Mouse (Mus musculus) cerebellum, postnatal 10 days (tissue): ENCODE results near the gene Zc3h4.

Experiments
- DNase-seq, 2 experiments: peaks; one replicate each; pipeline ENCODE4 v3.0.0; 2021; ENCODE audit warnings: mixed read lengths in 2 of 2

Zc3h4 gene

DNA sequence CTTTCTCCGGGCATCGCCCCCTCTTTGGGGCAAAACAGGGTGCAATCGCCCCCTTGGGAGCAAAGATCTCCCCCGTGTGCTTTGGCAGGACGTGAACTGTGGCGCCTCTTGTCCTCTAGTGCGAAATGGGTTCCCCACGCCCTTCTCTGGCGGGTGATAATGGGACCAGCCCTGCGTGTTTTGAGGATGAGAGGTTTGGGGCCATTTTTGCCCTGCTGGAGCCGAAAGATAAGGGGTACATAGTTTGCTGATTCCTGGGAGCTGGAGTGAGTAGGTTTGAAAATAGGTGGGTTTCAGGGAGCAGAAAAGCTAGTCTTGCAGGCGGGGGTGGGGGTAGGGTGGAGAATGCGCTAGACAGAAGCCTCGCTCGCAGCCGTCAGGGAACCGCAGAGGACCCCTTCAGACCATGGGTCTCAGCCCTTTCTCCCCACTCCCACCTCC, 1.3 kb downstream of the Zc3h4 start:
- DNase-seq = peak; percentile 67

DNA sequence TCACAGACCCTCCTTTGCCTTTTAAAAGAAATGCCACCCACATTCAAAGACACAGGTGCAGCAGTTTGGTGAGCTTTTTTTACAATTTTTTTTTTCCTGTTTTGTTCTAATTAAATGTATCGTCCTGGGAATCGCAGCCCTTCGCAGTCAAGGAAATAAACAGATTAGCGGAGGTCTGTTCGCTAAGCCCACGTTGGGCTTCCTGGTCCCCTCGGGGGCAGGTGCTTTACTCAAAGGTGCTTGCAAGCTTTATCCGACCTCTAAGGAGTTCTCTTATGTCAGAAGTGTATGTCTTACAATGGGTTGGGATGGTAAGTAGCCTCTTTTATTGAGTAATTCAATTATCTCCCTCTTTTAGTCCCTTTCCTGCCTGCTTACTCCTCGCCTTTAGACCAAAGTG, 1.7 kb downstream of the Zc3h4 start:
- DNase-seq = peak; percentile 40 to 59

GRCm38 (mm10) chr7:16402968-16403948, 2.5 kb downstream of the Zc3h4 start:
- DNase-seq = peak; percentile 29 to 41

DNA sequence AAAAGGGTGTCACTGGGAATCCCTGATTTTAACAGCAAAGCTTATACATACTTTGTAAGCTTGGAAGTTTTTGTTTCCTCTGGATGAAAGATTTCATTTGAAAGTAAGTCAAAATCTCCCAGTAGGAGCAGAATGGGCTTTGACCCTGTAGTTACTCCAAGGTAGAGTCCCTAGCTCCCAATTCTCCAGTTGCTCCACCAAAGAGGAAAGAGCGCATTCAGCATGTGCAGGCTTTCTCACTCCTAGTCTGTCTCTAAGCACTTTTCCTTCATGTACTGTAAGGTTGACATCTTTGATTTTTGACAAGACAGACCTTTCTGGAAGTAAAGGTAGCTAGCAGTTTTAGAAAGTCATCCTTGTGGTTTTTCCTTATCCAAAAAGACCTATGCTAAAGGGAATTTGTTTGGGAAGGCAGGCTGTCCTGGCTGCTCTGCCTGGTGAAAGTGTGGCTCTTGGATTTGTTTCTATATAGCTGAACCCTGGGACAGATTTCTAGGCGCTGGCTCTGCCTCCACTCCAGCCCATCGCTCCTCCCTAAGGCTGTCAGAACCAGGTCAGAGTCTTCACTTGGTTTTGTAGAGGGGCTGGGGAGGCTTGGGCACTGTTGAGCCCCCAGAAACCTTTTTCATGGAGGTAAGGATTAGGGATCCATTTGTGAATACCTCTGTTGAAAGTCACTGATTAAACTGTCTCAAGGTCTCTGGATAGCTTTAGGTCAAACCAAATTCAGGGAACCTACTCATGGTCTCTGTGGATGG, 3.8 kb downstream of the Zc3h4 start:
- no peak for DNase-seq

- DNase-seq = peak; percentile 34 to 41
These were observed 4.4 kb downstream of the Zc3h4 start for GRCm38 (mm10) chr7:16405073-16405455.

GRCm38 (mm10) chr7:16405516-16406351, 5.0 kb downstream of the Zc3h4 start:
- DNase-seq = peak; percentile 21 to 38

DNA sequence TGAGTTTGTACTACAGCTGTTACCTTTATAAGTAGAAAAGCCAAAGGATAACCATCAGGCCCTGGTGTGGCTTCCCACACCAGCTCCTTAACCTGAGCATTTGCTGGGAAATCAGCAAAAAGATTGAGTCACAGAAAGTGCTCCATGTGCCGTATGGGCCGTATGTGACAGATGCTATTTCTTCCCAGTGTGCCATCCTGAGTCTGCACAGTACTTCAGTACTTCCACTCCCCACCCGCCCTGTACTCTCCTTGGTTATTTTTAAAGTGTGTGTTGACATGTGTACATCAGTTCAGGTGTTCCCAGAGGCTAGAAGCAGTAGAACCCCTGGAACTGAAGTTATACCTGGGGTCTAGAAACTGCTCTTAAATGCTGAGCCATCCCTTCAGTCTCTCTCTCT, 6.3 kb downstream of the Zc3h4 start:
- no peak for DNase-seq

DNA sequence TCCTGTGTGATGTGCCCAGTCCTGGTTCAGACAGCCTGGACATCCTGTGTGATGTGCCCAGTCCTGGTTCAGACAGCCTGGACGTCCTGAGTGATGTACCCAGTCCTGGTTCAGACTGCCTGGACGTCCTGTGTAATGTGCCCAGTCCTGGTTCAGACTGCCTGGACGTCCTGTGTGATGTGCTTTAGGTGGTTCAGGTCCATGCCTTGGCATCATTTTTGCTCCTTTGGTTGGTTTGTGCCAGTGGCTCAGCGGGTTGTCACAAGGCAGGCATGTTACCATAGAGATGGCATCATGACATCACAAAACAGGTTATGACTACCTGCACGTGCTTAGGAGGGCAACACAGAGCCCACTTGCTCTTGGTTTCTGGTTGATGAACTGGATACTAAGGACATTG, 10.4 kb downstream of the Zc3h4 start:
- no peak for DNase-seq

- DNase-seq = no peak
These were observed 11.6 kb downstream of the Zc3h4 start for GRCm38 (mm10) chr7:16412220-16412896.

DNA sequence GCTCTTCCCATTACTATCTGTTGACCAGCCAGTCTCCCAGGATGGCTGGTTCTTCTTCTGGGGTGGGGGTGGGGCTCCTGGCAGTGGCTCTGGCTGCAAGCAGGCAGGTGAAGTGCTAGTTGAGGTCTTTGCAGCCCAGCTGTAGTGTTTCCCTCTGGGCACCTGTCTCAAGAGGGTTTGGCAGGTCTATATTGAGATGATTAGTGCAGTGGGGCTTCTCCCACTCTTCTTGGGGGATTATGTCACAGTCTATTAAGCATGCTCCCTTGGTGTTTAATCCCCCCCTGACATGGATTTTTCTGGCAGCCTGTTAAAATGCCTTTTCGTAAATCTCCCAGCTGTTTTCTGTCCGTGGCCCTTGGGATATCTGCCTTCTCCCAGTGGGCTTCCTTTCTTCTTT, 12.2 kb downstream of the Zc3h4 start:
- no peak for DNase-seq

DNA sequence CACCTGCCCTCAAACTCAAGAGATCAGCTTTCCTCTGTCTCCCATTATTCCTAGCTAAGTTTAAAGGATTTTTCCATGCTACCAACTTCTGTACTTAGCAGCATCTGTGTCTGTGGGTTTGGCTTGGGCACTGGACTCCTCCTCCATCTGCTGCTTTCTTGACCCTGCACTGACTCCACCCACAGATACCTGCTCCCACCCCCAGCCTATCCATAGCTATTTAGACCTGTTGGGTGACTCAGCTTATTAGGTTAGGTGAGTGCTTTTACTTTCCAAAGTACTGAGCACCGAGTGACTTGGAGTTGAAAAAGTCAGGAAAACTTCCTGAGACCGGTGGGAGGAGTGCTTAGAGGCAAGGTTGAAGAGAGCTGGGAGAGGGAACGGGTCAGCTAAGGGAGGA, 14.7 kb downstream of the Zc3h4 start:
- no peak for DNase-seq

DNA sequence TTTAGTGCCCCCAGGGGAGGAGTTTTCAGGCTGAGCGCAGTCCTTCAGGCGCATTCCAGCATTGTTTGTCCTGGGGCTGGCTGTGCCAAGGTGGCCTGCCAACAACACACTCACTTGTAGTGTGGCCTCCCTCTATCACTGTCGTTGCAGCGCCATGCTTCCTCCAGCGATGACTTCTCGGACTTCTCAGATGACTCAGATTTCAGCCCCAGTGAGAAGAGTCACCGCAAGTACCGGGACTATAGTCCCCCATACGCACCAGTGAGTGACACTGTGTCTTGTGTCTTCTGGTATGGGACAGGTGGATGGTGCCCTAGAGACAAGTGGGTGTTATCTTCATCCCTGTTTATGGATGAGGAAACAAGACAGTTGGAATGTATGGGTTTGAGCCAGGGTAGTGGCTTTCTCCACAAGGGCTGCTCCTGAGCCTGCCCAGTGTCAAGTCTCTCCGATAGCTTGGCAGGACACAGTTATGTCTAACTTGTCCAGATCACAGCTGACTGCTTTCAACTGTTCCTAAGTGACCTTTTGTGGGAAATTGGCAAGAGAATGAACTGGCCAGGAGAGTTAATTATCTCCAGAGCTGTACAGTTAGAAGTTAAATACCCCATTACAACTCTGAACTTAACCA, 16.5 kb downstream of the Zc3h4 start:
- no peak for DNase-seq

DNA sequence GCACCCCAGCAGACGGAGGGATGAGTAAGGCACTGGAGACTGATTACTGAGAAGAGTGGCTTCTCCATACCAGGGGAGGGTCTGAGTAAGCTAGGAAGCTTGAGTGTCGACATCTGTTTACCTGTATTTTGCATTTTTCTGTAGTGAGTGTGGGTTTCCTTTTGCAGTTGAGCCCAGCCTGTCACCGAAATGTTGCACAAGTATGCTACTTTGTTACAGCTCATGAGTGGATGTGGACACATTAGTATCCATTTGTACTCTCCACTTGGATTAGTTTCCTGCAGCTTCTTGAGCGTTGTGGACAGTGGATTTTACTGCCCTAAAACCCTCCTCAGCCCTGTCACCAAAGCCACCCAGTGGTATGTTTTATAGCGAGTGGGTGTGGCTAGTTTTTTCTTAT, 18.0 kb downstream of the Zc3h4 start:
- no peak for DNase-seq

- no peak for DNase-seq
These were observed 19.9 kb downstream of the Zc3h4 start for GRCm38 (mm10) chr7:16420493-16421118.

DNA sequence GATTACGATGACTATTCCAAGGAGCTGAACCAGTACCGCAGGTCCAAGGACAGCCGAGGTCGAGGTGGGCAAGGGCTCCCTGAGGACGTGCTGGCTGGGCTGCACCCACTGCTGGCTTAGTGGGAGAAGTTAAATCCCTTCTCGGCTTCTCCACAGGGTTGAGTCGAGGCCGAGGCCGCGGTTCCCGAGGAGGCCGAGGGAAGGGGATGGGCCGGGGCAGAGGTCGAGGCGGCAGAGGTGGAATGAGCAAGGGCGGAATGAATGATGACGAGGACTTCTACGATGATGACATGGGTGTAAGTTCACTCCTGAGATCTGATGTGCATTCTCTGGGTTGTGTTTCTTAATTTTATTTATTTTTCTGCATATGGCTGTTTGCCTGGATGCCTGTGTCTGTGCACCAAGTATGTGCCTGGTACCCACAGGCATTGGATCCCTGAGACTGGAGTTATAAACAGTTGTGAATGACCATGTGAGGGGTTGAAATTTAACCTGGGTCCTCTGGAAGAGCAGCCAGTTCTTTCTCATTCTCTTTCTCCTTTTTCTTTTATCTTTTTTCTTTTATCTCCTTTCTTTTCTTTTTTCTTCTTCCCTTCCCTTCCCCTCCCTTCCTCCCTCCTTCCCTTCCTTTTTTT, 21.6 kb downstream of the Zc3h4 start:
- DNase-seq = no peak

DNA sequence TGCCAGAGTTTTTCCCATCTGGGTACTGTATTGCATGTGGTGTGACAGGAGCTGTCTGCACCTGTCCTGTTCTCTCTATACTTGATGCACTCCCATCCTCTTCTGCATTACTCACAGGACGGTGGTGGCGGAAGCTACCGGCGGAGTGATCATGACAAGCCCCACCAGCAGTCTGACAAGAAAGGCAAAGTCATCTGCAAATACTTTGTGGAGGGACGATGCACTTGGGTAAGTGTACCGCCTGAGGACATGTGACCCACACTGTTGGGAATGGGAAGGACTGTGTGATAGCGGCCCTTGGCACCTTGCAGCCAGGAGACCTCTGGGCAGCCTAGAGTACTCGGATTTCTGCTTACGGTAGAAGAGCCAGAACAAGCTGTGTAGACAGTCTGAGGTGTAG, 23.0 kb downstream of the Zc3h4 start:
- no peak for DNase-seq

GRCm38 (mm10) chr7:16425721-16426120, 25.0 kb downstream of the Zc3h4 start:
- no peak for DNase-seq

DNA sequence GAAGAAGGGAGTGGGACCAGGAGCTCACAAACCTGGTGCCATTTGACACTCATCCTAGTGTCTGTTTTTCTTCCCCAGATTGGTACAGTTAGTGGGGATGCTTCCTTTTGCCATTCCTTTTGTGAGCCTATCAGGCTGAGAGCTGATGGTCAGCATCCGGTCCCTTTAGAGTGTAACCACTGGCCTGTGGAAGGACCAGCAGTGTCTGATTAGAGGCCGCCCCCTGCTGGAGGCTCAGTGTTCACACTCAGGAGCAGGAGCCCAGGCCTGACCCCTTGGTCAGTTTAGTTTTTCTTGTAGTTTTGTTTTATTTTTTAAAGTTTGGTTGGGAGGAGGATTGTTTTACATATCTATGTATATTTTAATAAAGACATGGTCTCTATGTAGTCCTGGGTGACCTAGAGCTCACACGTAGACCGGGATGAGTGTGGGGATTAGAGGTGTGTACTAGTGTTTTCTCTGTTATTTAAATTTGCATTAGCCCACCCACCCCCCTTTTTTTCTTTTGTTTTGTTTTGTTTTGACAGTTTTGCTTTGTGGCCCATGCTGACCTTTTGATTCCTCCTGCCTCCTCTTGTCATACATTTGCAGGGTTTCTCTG, 25.5 kb downstream of the Zc3h4 start:
- DNase-seq = peak; percentile 91 to 93

DNA sequence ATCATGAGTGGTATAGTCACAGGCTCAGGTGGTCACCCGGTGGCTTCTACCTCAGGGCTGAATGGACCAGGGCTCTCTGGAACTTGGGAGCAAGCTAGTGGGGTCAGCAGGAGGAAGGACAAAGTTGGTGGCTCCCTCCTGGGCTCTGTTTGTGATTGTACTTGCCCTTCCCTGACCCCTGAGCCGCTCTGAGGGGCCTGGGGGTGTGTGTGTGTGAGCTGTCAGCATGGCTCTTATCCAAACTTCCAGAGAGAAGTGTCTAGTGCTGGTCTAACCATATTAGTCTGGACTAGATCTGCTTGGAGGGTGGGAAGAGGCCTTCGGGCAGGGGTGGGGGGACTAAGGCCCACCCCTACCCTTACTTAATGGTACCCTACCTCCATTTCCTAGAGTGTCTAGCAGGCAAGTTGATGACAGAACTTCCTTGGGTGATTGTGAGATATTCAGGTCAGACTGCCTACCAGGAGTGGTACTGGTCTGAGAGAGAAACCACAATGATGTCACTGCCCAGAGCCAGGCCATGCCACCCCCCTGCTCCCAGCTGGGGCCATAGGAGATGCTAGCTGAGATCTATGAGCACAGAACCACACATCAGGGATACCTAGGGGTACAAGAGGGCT, 32.8 kb downstream of the Zc3h4 start:
- DNase-seq = no peak

DNA sequence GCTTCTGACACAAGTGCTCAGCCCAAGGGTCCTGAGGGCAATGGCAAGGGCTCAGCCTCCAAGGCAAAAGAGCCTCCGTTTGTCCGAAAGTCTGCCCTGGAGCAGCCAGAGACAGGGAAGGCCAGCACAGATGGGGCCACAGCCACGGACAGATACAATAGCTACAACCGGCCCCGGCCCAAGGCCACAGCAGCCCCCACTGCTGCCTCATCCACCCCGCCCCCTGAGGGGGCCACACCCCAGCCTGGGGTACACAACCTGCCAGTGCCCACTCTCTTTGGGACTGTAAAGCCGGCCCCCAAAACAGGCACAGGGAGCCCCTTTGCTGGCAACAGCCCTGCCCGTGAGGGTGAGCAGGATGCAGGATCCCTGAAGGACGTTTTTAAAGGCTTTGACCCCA, 34.4 kb downstream of the Zc3h4 start:
- DNase-seq = no peak
